30 mouse cellular contexts compared by ENCODE assay signal in genomic region chr10:97446486-97446885, GRCm38 (mm10). TPM values are rescaled to one million over a fixed set of nuclear protein-coding genes. Genes with fewer than 3 reads are reported as not detected.
"Had no signal": no experiment of that assay in that cellular context is flagged by ENCODE, and none has a peak within 500 bp of the region (broad histone marks: within the 10 kb centered on the region; RNA-seq: fewer than 3 reads in every experiment).

No protein-coding gene starts in this region.

- H3K4me1 ChIP-seq: heart, embryonic 13.5 days; heart, embryonic 15.5 days; hindbrain, embryonic 13.5 days; hindbrain, embryonic 15.5 days; kidney, embryonic 15.5 days; limb, embryonic 10.5 days; limb, embryonic 12.5 days; liver, embryonic 13.5 days; liver, embryonic 15.5 days had no signal

- H3K4me2 ChIP-seq: heart, embryonic 11.5 days; heart, embryonic 13.5 days; heart, embryonic 15.5 days; hindbrain, embryonic 13.5 days; hindbrain, embryonic 15.5 days; kidney, embryonic 15.5 days; limb, embryonic 12.5 days; liver, embryonic 11.5 days; liver, embryonic 13.5 days; liver, embryonic 15.5 days had no signal

- H3K36me3 ChIP-seq: heart, embryonic 13.5 days; heart, embryonic 15.5 days; hindbrain, embryonic 13.5 days; hindbrain, embryonic 15.5 days; kidney, embryonic 15.5 days; limb, embryonic 10.5 days; limb, embryonic 12.5 days; liver, embryonic 13.5 days; liver, embryonic 15.5 days had no signal

- H3K9ac ChIP-seq: heart, embryonic 13.5 days; heart, embryonic 15.5 days; hindbrain, embryonic 13.5 days; hindbrain, embryonic 15.5 days; kidney, embryonic 15.5 days; limb, embryonic 12.5 days; liver, embryonic 13.5 days; liver, embryonic 15.5 days had no signal

- ATAC-seq: hindbrain, postnatal 0 days; intestine, embryonic 16.5 days had no signal

- H3K27ac ChIP-seq: gastrocnemius, adult 2 months; heart, adult 2 months; heart, embryonic 13.5 days; heart, embryonic 15.5 days; hindbrain, embryonic 13.5 days; hindbrain, embryonic 15.5 days; hindbrain, postnatal 0 days; kidney, embryonic 15.5 days; kidney, postnatal 0 days; layer of hippocampus, adult 2 months; limb, embryonic 10.5 days; limb, embryonic 12.5 days; liver, embryonic 13.5 days; liver, embryonic 15.5 days had no signal

- H3K27me3 ChIP-seq: heart, embryonic 13.5 days; heart, embryonic 15.5 days; hindbrain, embryonic 13.5 days; hindbrain, embryonic 15.5 days; kidney, embryonic 15.5 days; limb, embryonic 12.5 days; liver, embryonic 13.5 days; liver, embryonic 15.5 days had no signal

- H3K4me3 ChIP-seq: gastrocnemius, adult 2 months; heart, adult 2 months; heart, embryonic 13.5 days; heart, embryonic 15.5 days; hindbrain, embryonic 13.5 days; hindbrain, embryonic 15.5 days; kidney, embryonic 15.5 days; layer of hippocampus, adult 2 months; limb, embryonic 10.5 days; limb, embryonic 12.5 days; liver, embryonic 13.5 days; liver, embryonic 15.5 days had no signal

- DNase-seq: gastrocnemius, adult 2 months; gastrocnemius, postnatal 14 days; gastrocnemius, postnatal 36 days; heart, adult 11 months; heart, adult 2 months; heart, postnatal 14 days; heart, postnatal 36 days; kidney, adult 11 months; kidney, adult 2 months; kidney, adult 9 months; kidney, postnatal 14 days; kidney, postnatal 36 days; layer of hippocampus, postnatal 36 days; liver; liver, embryonic 13.5 days had no signal

- H3K9me3 ChIP-seq: heart, embryonic 13.5 days; heart, embryonic 15.5 days; hindbrain, embryonic 13.5 days; hindbrain, embryonic 15.5 days; kidney, embryonic 15.5 days; limb, embryonic 10.5 days; limb, embryonic 12.5 days; liver, embryonic 13.5 days; liver, embryonic 15.5 days had no signal

RNA-seq across cellular contexts. Expression of gene Dcn, which starts 32.9 kb away (rescaled TPM):
- total RNA-seq: hematopoietic stem cell, adult 5-6 weeks had no signal
